Mouse (Mus musculus) limb, embryonic 10.5 days (tissue): ENCODE data around the gene Supt5. TPM values are rescaled to one million over a fixed set of nuclear protein-coding genes. Genes with fewer than 3 reads are reported as not detected.
A peak's percentile ranks its signal among the peaks of the same experiment; 100 is the strongest.

Experiments used
- DNase-seq: peaks from one replicate; pipeline ENCODE4 v3.0.0-alpha.2; 2017; ENCODE audit warnings: low spot score
- H3K27ac ChIP-seq: fragments of 300-500 bp; sonication (generic); 2 replicates; pipeline ENCODE4 v1.5.1; 2016; ENCODE audit warnings: mild to moderate bottlenecking
- H3K27me3 ChIP-seq: fragments of 300-500 bp; sonication (generic); 2 replicates; pipeline ENCODE4 v1.6.1; 2016; ENCODE audit warnings: low read depth, mild to moderate bottlenecking; ENCODE audit not compliant: poor library complexity, severe bottlenecking
- H3K36me3 ChIP-seq: fragments of 300-500 bp; sonication (generic); 2 replicates; pipeline ENCODE4 v1.6.1; 2016; ENCODE audit warnings: mild to moderate bottlenecking, moderate library complexity
- H3K4me1 ChIP-seq: fragments of 300-500 bp; sonication (generic); 2 replicates; pipeline ENCODE4 v1.6.1; 2016
- H3K4me3 ChIP-seq: fragments of 300-500 bp; sonication (generic); 2 replicates; pipeline ENCODE4 v1.5.1; 2016; ENCODE audit warnings: mild to moderate bottlenecking, moderate library complexity
- H3K9me3 ChIP-seq: fragments of 300-500 bp; sonication (generic); replicated peaks from 2 replicates; pipeline ENCODE4 v1.6.1; 2016; ENCODE audit warnings: mild to moderate bottlenecking
- WGBS: fragments of 180-500 bp; shearing (Covaris S2); methylation state at CpG from one replicate; pipeline ENCODE4 v1.1.7; 2016; 5-methylcytosine and 5-hydroxymethylcytosine counted together
- polyA plus RNA-seq: library from polyadenylated mRNA; unstranded; fragments of >200 nt; fragmentation: Nextera tagmentation; extraction: Ambion mirVana; gene quantifications from 2 replicates; pipeline ENCODE4 v1.2.1, GENCODE M21; 2016

The Supt5 gene
- polyA plus RNA-seq, 1 experiment from 2014 or later: 123 TPM

DNA sequence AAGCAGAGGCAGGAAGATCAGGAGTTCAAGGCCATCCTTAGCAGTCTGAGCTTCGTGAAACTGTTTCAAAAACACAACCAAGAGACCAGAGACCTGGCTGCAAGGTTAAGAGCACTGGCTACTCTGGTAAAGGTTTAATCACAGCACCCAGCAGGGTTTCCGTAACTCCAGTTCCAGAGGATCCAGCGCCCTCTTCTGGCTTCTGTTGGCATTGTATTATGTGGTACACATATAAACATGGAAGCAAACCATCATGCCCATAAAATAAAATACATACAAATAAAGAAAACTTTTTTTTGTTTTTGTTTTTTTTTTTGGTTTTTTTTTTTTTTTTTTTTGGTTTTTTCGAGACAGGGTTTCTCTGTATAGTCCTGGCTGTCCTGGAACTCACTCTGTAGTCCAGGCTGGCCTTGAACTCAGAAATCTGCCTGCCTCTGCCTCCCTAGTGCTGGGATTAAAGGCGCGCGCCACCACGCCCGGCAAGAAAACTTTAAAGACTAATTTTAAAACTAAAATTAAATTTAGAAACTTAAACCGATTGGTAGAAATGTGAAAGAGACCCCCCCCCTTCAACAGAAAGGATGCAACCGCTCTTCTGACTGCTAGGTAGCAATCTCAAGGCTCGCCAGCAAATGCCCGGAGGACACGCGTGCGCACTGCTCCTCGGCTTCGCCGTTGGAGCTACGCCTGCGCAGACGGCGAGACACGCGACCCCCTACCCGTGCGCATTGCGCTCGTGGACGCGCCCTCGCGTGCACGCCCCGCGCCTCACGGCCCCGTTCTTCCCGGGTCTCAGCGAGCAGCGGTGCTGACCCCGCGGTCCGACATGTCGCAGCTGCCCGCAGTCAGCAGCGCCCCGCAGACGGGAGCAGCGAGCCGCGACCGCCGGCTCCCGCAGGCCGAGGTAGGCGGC lies 71.2 kb downstream of the Supt5 start, which contains the start of gene Eid2:
Gene Eid2, plus strand, starts transcription at position 753 of the 913 bp plus-strand sequence.
- peak; percentile 90 for DNase-seq
- WGBS: 7% methylated on average over 57 of the region's 57 CpGs

DNA sequence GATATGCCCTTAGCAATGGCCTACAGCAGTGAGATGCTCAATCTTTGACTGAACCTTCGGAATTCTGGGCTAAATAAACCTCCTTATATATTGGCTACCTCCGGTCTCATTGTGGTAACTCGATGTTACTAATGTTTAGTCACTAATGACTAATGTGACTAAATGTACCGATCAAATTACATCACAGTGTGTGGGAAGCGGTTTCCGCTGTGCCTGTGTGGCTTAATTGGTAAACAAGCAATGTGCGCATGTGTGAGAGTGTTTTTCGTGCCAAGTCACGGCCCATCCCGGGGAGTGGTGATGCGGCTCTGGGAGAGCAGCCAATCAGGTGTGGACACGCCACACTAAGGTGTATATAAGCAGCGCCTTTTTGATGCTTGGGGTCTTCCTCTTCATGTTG lies 73.2 kb downstream of the Supt5 start:
- Histone ChIP-seq H3K9me3 (no peaks in the 10 kb centered on the region), H3K4me3 (no peak overlapping the region), H3K27ac (no peak overlapping the region), H3K27me3 (no peaks in the 10 kb centered on the region), H3K4me1 (peaks cover 9% of the 10 kb centered on the region), H3K36me3 (peaks cover 14% of the 10 kb centered on the region)
- DNase-seq: no peak
- 93% methylated on average over 13 of the region's 13 CpGs for WGBS

More for the DNA sequence above, 71.2 kb downstream of the Supt5 start, which contains the start of gene Eid2:
- H3K9me3 ChIP-seq: no peaks in the 10 kb centered on the region
- peak within 1 kb of the TSS; percentile 98 for H3K27ac ChIP-seq
- no peaks in the 10 kb centered on the region for H3K27me3 ChIP-seq
- H3K4me1 ChIP-seq: peaks cover 9% of the 10 kb centered on the region
- peak within 1 kb of the TSS; percentile 90 for H3K4me3 ChIP-seq
- H3K36me3 ChIP-seq: peaks cover 31% of the 10 kb centered on the region

Other genes starting within 250 kb of the Supt5 start
- 0.01 TPM in 1 of 2 replicates, not detected in the other for gene 9530053A07Rik, start 209.3 kb downstream of the Supt5 start, polyA plus RNA-seq
- 166 and 214 TPM in 2 replicates for gene Fbl, start 169.0 kb downstream of the Supt5 start, polyA plus RNA-seq
- gene Dyrk1b, start 159.3 kb downstream of the Supt5 start, polyA plus RNA-seq: 13.4 and 21.0 TPM in 2 replicates
- gene Eid2, start 70.9 kb downstream of the Supt5 start, polyA plus RNA-seq: 2.9 and 3.9 TPM in 2 replicates
- 7.6 and 11.2 TPM in 2 replicates for gene Eid2b, start 61.0 kb downstream of the Supt5 start, polyA plus RNA-seq
- not detected in 2 replicates for gene Selenov, start 47.6 kb downstream of the Supt5 start, polyA plus RNA-seq
- gene Dll3, start 36.5 kb downstream of the Supt5 start, polyA plus RNA-seq: 0.56 and 2.3 TPM in 2 replicates
- gene Timm50, start 26.7 kb downstream of the Supt5 start, polyA plus RNA-seq: 223 and 243 TPM in 2 replicates
- gene Rps16, start 11.9 kb upstream of the Supt5 start, polyA plus RNA-seq: 972 and 1,174 TPM in 2 replicates
- 90.5 and 118 TPM in 2 replicates for gene Plekhg2, start 33.9 kb upstream of the Supt5 start, polyA plus RNA-seq
- 7.5 and 7.9 TPM in 2 replicates for gene Zfp36, start 41.5 kb upstream of the Supt5 start, polyA plus RNA-seq
- gene Med29, start 54.0 kb upstream of the Supt5 start, polyA plus RNA-seq: 65.1 and 67.0 TPM in 2 replicates
- gene Paf1, start 54.2 kb upstream of the Supt5 start, polyA plus RNA-seq: 81.3 and 91.5 TPM in 2 replicates
- gene Gmfg, start 98.7 kb upstream of the Supt5 start, polyA plus RNA-seq: 6.8 and 7.7 TPM in 2 replicates
- 4.1 and 5.0 TPM in 2 replicates for gene Lrfn1, start 113.2 kb upstream of the Supt5 start, polyA plus RNA-seq
- not detected in 2 replicates for gene Ifnl2, start 171.7 kb upstream of the Supt5 start, polyA plus RNA-seq
- gene Ifnl3, start 184.1 kb upstream of the Supt5 start, polyA plus RNA-seq: not detected in 2 replicates
- not detected in 2 replicates for gene Sycn, start 202.1 kb upstream of the Supt5 start, polyA plus RNA-seq
- not detected in 2 replicates for gene Nccrp1, start 208.5 kb upstream of the Supt5 start, polyA plus RNA-seq